ENCODE assay signal across 12 mouse cellular contexts in genomic region chr6:87161391-87162263, GRCm38 (mm10). TPM values are rescaled to one million over a fixed set of nuclear protein-coding genes. Genes with fewer than 3 reads are reported as not detected.
DNase-seq lines count a peak whose midpoint lies in the region; ATAC-seq lines count a peak whose summit lies in the region.
"Had no signal": no experiment of that assay in that cellular context is flagged by ENCODE, and none has a peak within 500 bp of the region (broad histone marks: within the 10 kb centered on the region; RNA-seq: fewer than 3 reads in every experiment).

No protein-coding gene starts in this region.

- H3K4me2 ChIP-seq in hindbrain, embryonic 13.5 days, result no peak overlapping the region
- no peak overlapping the region for H3K4me2 ChIP-seq in hindbrain, embryonic 12.5 days (replicated peaks)

- H3K4me3 ChIP-seq in hindbrain, embryonic 13.5 days, result no peak overlapping the region
- no peak overlapping the region for H3K4me3 ChIP-seq in hindbrain, embryonic 12.5 days

- peaks cover 4% of the 10 kb centered on the region; the same call in 1 of the 2 replicates for H3K36me3 ChIP-seq in hindbrain, embryonic 13.5 days
- H3K36me3 ChIP-seq in hindbrain, embryonic 12.5 days, result no peaks in the 10 kb centered on the region

- no peaks in the 10 kb centered on the region for H3K9me3 ChIP-seq in hindbrain, embryonic 13.5 days
- H3K9me3 ChIP-seq in hindbrain, embryonic 12.5 days (replicated peaks), result no peaks in the 10 kb centered on the region

- H3K27ac ChIP-seq in hindbrain, embryonic 13.5 days, result no peak overlapping the region
- H3K27ac ChIP-seq in hindbrain, embryonic 12.5 days, result no peak overlapping the region

- peaks cover 20% of the 10 kb centered on the region for H3K4me1 ChIP-seq in hindbrain, embryonic 13.5 days (replicated peaks)
- H3K4me1 ChIP-seq in hindbrain, embryonic 12.5 days, result no peaks in the 10 kb centered on the region

- H3K9ac ChIP-seq in hindbrain, embryonic 13.5 days, result no peak overlapping the region
- H3K9ac ChIP-seq in hindbrain, embryonic 12.5 days, result no peak overlapping the region

- no peaks in the 10 kb centered on the region for H3K27me3 ChIP-seq in hindbrain, embryonic 13.5 days
- H3K27me3 ChIP-seq in hindbrain, embryonic 12.5 days, result no peaks in the 10 kb centered on the region

- 0 out of 2 replicates have a peak, but pooled peaks have one; percentile 36 for ATAC-seq in hindbrain, embryonic 13.5 days (ENCODE audit: low FRiP score)
- no peak for ATAC-seq in hindbrain, embryonic 12.5 days (ENCODE audit: low FRiP score)
- no peak for ATAC-seq in CD4-positive, CD25-positive, alpha-beta regulatory T cell, adult 4 months

- peak; percentile 16 for DNase-seq in retina, postnatal 1 day
- no peak for DNase-seq in retina, embryonic 14.5 days (ENCODE audit: low spot score)
- peak; percentile 40 for DNase-seq in heart, postnatal 4 days
- DNase-seq in layer of hippocampus, adult 8-10 months (ENCODE audit: low spot score in 2 of 2), result no peak
- no peak for DNase-seq in right cerebral cortex, adult 18-20 months
- DNase-seq: cerebellum, adult 18-20 months; thymus, adult 2 months had no signal

- WGBS in hindbrain, embryonic 13.5 days, result 76% methylated on average over 12 of the region's 12 CpGs
- 85% methylated on average over 12 of the region's 12 CpGs for WGBS in hindbrain, embryonic 12.5 days

RNA-seq across cellular contexts. Expression of gene D6Ertd527e, which starts 57.1 kb away (rescaled TPM):
- polyA plus RNA-seq in hindbrain, embryonic 13.5 days (2015; fragmentation: Nextera tagmentation; extraction: Ambion mirVana), result 0.10 and 0.42 TPM in 2 replicates
- 0.10 and 0.52 TPM in 2 replicates for polyA plus RNA-seq in hindbrain, embryonic 12.5 days (2016; fragmentation: Nextera tagmentation; extraction: Ambion mirVana)
- total RNA-seq in heart, postnatal 4 days (2021), result not detected
- not detected for total RNA-seq in layer of hippocampus, adult 8-10 months (2022)
- polyA plus RNA-seq in CD4-positive, CD25-positive, alpha-beta regulatory T cell, adult 4 months (2017; shearing (Covaris generic)), result not detected
- total RNA-seq: heart, postnatal 14 days; left cerebral cortex, adult 18-20 months had no signal

Comparison
In these comparisons a context has a peak if more than half of its experiments do, and no peak if none do; other contexts are left out.
1. DNase-seq: peak in retina, postnatal 1 day (single experiment) and heart, postnatal 4 days (single experiment); none in retina, embryonic 14.5 days (single experiment), layer of hippocampus, adult 8-10 months (0 of 2) and right cerebral cortex, adult 18-20 months (single experiment).